Mouse (Mus musculus) neural tube, embryonic 10.5 days (tissue): ENCODE results near the gene Ano1.

Source experiments
- DNase-seq: peaks from one replicate; pipeline ENCODE4 v3.0.0-alpha.2; 2017; ENCODE audit warnings: low spot score; ENCODE audit errors: extremely low spot score

Gene Ano1

DNA sequence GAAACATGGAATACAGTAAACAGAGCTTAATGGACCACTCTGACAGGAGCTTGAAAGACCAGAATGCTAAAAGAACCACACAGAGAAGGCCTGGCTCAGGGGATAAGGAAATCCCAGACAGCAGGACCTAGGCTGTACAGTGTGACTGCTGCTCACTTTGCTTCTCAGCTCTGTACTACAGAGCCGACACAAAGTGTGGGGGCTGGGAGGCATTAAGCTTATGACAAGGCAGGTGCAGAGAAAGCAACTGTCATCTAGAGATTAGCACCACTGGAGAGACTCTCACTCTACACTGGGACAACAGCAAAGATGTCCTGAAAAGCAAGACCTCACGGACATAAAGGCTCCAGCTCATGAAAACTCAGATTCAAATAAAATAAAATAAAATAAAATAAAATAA, 212.6 kb downstream of the Ano1 start:
- no peak for DNase-seq
